Mouse (Mus musculus): Measurements from ENCODE around the gene Homer1. TPM values are rescaled to one million over a fixed set of nuclear protein-coding genes. Genes with fewer than 3 reads are reported as not detected.

Homer1 gene
- polyA plus RNA-seq, 1 experiment: not detected

- under 1% methylated on average over 64 of the region's 64 CpGs for WGBS
- TF ChIP-seq CTCF (IDR thresholded peaks at IDR 0.05; ENCODE audit: insufficient read depth, low read depth, low read length) (no peak; the same call in 1 of the 2 replicates), POLR2A (IDR thresholded peaks at IDR 0.05; ENCODE audit: insufficient read depth, low read depth, low read length) (no peak)
These were observed 5.0 kb downstream of the Homer1 start for GRCm38 (mm10) chr13:93304251-93305001.

GRCm38 (mm10) chr13:93305149-93305548 is 5.7 kb downstream of the Homer1 start:
- peak overlapping the region; percentile 89 for H3K4me3 ChIP-seq (ENCODE audit: insufficient read depth, low read depth, low read length)
- no peaks in the 10 kb centered on the region for H3K4me1 ChIP-seq (ENCODE audit: control insufficient read depth, insufficient read depth, low read length)
- 3% methylated on average over 7 of the region's 7 CpGs for WGBS
- no peak for TF ChIP-seq POLR2A (IDR thresholded peaks at IDR 0.05; ENCODE audit: insufficient read depth, low read depth, low read length)
- TF ChIP-seq CTCF (IDR thresholded peaks at IDR 0.05; ENCODE audit: insufficient read depth, low read depth, low read length): no peak
- peak overlapping the region; percentile 95; the same call in 1 of the 2 replicates for H3K27ac ChIP-seq (ENCODE audit: insufficient read depth, low read depth, low read length)

More at GRCm38 (mm10) chr13:93304251-93305001, 5.0 kb downstream of the Homer1 start:
- peak overlapping the region; percentile 95 for H3K27ac ChIP-seq (ENCODE audit: insufficient read depth, low read depth, low read length)
- H3K4me3 ChIP-seq (ENCODE audit: insufficient read depth, low read depth, low read length): peak overlapping the region; percentile 89
- H3K4me1 ChIP-seq (ENCODE audit: control insufficient read depth, insufficient read depth, low read length): no peaks in the 10 kb centered on the region

DNA sequence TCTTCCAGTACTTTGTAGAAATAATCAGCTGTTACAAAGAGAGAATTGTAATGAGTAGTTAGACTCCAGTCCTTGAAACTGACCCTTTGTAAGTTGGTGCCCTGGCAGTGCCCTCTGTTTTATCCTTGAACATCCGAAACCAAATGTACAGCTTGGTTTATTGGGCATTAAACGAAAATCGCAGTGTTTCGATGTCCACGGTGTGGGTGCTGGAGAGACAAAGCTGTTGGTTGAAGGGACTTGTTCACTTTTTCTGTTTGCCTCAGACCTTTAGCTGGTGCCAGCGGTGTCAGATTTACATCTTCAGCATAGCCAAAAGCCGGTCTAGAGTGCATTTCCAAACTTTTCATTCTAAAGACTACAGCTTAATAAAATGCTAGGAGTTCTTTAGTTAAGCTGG is 6.2 kb downstream of the Homer1 start:
- 8% methylated on average over 7 of the region's 7 CpGs for WGBS
- TF ChIP-seq POLR2A (IDR thresholded peaks at IDR 0.05; ENCODE audit: insufficient read depth, low read depth, low read length) (no peak), CTCF (IDR thresholded peaks at IDR 0.05; ENCODE audit: insufficient read depth, low read depth, low read length) (no peak)
- H3K4me1 ChIP-seq (ENCODE audit: control insufficient read depth, insufficient read depth, low read length): no peaks in the 10 kb centered on the region
- H3K4me3 ChIP-seq (ENCODE audit: insufficient read depth, low read depth, low read length): peak overlapping the region; percentile 60
- H3K27ac ChIP-seq (ENCODE audit: insufficient read depth, low read depth, low read length): no peak overlapping the region

- TF ChIP-seq POLR2A (IDR thresholded peaks at IDR 0.05; ENCODE audit: insufficient read depth, low read depth, low read length) (no peak), CTCF (IDR thresholded peaks at IDR 0.05; ENCODE audit: insufficient read depth, low read depth, low read length) (no peak)
- no peak overlapping the region for H3K27ac ChIP-seq (ENCODE audit: insufficient read depth, low read depth, low read length)
- no peak overlapping the region for H3K4me3 ChIP-seq (ENCODE audit: insufficient read depth, low read depth, low read length)
- 18% methylated on average over 3 of the region's 3 CpGs for WGBS
- H3K4me1 ChIP-seq (ENCODE audit: control insufficient read depth, insufficient read depth, low read length): peaks cover under 1% of the 10 kb centered on the region; the same call in 1 of the 2 replicates
These were observed 7.1 kb downstream of the Homer1 start for GRCm38 (mm10) chr13:93306545-93306944.

DNA sequence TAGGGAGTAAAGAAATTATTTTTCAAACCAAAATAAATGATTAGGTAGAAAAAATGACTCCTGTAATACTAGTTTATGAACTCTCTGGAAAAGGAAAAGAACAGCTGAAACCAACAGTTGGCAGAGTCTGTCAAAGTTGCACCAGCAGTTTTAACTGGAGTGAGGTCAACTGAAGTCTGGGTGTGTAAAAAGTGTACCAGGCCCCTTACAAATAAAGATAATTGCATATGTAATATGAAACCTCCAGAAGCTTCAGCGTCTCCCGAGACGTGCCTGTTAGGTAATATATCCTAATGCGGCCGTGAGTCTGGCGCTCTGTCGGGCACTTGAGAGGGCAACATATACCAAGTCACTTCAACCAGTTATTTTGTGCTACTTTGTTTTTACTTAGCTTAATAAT is 8.3 kb downstream of the Homer1 start:
- H3K4me3 ChIP-seq (ENCODE audit: insufficient read depth, low read depth, low read length): no peak overlapping the region
- TF ChIP-seq POLR2A (IDR thresholded peaks at IDR 0.05; ENCODE audit: insufficient read depth, low read depth, low read length) (no peak), CTCF (IDR thresholded peaks at IDR 0.05; ENCODE audit: insufficient read depth, low read depth, low read length) (no peak)
- peaks cover 2% of the 10 kb centered on the region; the same call in 1 of the 2 replicates for H3K4me1 ChIP-seq (ENCODE audit: control insufficient read depth, insufficient read depth, low read length)
- 50% methylated on average over 7 of the region's 7 CpGs for WGBS
- no peak overlapping the region for H3K27ac ChIP-seq (ENCODE audit: insufficient read depth, low read depth, low read length)

GRCm38 (mm10) chr13:93309295-93309694 is 9.9 kb downstream of the Homer1 start:
- TF ChIP-seq POLR2A (IDR thresholded peaks at IDR 0.05; ENCODE audit: insufficient read depth, low read depth, low read length) (no peak), CTCF (IDR thresholded peaks at IDR 0.05; ENCODE audit: insufficient read depth, low read depth, low read length) (no peak)
- H3K4me1 ChIP-seq (ENCODE audit: control insufficient read depth, insufficient read depth, low read length): peaks cover 2% of the 10 kb centered on the region; the same call in 1 of the 2 replicates
- H3K27ac ChIP-seq (ENCODE audit: insufficient read depth, low read depth, low read length): no peak overlapping the region
- WGBS: 27% methylated on average over 1 of the region's 1 CpGs
- no peak overlapping the region for H3K4me3 ChIP-seq (ENCODE audit: insufficient read depth, low read depth, low read length)

- TF ChIP-seq CTCF (IDR thresholded peaks at IDR 0.05; ENCODE audit: insufficient read depth, low read depth, low read length) (no peak), POLR2A (IDR thresholded peaks at IDR 0.05; ENCODE audit: insufficient read depth, low read depth, low read length) (no peak)
- Histone ChIP-seq H3K27ac (ENCODE audit: insufficient read depth, low read depth, low read length) (no peak overlapping the region), H3K4me1 (ENCODE audit: control insufficient read depth, insufficient read depth, low read length) (peaks cover 2% of the 10 kb centered on the region; the same call in 1 of the 2 replicates), H3K4me3 (ENCODE audit: insufficient read depth, low read depth, low read length) (no peak overlapping the region)
These were observed 13.1 kb downstream of the Homer1 start for GRCm38 (mm10) chr13:93312518-93312917.

- H3K4me1 ChIP-seq (ENCODE audit: control insufficient read depth, insufficient read depth, low read length): peaks cover 2% of the 10 kb centered on the region; the same call in 1 of the 2 replicates
- TF ChIP-seq POLR2A (IDR thresholded peaks at IDR 0.05; ENCODE audit: insufficient read depth, low read depth, low read length) (no peak), CTCF (IDR thresholded peaks at IDR 0.05; ENCODE audit: insufficient read depth, low read depth, low read length) (no peak)
- H3K4me3 ChIP-seq (ENCODE audit: insufficient read depth, low read depth, low read length): no peak overlapping the region
- WGBS: 38% methylated on average over 4 of the region's 4 CpGs
- no peak overlapping the region for H3K27ac ChIP-seq (ENCODE audit: insufficient read depth, low read depth, low read length)
These were observed 14.9 kb downstream of the Homer1 start for GRCm38 (mm10) chr13:93314322-93314721.

GRCm38 (mm10) chr13:93320089-93320488 is 20.7 kb downstream of the Homer1 start:
- H3K4me1 ChIP-seq (ENCODE audit: control insufficient read depth, insufficient read depth, low read length): no peaks in the 10 kb centered on the region
- WGBS: 46% methylated on average over 5 of the region's 5 CpGs
- no peak overlapping the region for H3K4me3 ChIP-seq (ENCODE audit: insufficient read depth, low read depth, low read length)
- no peak for TF ChIP-seq CTCF (IDR thresholded peaks at IDR 0.05; ENCODE audit: insufficient read depth, low read depth, low read length)
- TF ChIP-seq POLR2A (IDR thresholded peaks at IDR 0.05; ENCODE audit: insufficient read depth, low read depth, low read length): no peak
- no peak overlapping the region for H3K27ac ChIP-seq (ENCODE audit: insufficient read depth, low read depth, low read length)
